Mouse (Mus musculus): ENCODE measurements around the gene Crls1.

Gene Crls1

DNA sequence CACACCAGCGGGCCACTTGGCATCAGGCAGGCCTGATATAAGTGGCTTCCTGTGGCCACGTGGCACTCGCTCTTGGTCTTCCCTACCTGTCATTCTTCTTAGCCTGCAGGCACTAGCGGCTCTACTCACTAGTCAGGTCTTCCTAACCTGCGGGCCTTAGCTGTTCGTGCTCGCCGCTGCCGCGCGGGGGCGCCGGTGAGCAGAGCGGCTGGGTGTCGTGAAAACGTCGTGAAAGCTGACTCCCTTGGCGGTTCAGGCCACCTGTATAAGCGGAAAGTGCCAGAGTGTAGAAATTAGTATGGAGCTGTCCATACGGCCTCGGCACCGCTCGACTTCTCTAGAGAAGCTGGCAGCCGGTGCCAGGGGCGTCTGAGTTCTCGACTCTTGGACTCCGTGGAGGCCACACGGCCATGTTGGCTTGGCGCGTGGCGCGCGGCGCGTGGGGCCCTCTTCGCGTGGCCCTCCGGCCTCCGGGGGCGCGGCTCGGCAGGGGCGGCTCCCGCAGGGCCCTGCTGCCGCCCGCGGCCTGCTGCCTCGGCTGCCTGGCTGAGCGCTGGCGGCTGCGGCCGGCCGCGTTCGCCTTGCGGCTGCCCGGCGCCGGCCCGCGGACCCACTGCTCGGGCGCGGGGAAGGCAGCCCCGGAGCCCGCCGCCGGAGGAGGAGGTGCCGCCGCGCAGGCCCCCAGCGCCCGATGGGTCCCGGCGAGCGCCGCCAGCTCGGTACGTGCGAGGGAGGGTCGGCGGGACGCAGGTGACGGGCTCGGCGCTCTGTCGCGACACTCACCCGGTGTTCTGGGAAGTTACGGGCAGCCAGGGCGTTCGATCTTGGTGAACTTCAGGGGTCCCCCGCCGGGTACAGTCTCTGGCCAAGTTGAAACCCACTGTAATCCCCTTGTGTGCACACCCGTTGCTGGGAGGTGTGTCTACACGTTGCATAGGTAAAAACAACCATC is at the start of gene Crls1:
Gene Crls1 (plus strand): TSS at position 260 of the 952 bp plus-strand sequence.
- DNase-seq (ENCODE audit: inconsistent age in 2 of 2, low spot score in 1 of 2): peak; percentile 97 to 100

GRCm38 (mm10) chr2:132802976-132803375 is 43.5 kb upstream of the Crls1 start:
- no peak for DNase-seq (ENCODE audit: inconsistent age in 2 of 2, low spot score in 1 of 2)

DNA sequence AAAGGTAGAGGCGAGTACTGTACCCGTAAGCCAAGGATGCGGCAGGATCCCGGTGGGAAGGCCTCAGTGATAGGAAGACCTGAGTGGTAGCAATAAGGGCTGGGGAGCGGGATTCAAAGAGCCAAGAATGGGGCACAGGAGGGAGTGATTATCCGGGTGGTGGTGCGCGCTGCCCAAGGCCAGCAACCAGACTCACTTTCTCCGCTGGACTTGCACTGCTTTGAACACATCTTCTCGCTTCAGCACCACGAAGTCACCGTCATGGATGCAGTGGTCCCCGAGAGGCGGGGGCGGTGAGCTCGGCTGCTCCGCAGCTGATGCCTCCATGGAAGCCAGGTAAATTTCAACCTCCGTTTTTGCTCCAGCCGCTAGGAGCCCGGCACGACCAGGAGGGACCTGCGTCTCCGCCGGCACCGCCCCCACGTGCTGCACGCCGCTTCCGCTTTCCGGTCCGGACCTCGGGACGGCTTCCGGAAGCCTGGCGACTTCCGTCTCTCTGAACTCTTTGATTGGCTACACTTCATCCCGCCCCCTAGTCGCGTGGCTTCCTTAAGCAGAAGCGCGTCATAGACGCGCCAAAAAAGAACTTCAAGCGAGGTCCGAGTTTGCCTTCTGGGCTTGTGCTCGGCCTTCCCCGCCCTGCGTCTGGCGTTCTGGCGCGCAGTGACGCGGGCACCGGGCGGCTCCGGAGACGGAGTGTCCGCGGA is 30.7 kb upstream of the Crls1 start, which contains the start of the genes Trmt6 and Mcm8:
Gene Trmt6 (minus strand): TSS at position 448 of the 707 bp plus-strand sequence.
Gene Mcm8 (plus strand): TSS at position 534 of the 707 bp plus-strand sequence.
- DNase-seq (ENCODE audit: inconsistent age in 2 of 2, low spot score in 1 of 2): peak; percentile 92 to 95

DNA sequence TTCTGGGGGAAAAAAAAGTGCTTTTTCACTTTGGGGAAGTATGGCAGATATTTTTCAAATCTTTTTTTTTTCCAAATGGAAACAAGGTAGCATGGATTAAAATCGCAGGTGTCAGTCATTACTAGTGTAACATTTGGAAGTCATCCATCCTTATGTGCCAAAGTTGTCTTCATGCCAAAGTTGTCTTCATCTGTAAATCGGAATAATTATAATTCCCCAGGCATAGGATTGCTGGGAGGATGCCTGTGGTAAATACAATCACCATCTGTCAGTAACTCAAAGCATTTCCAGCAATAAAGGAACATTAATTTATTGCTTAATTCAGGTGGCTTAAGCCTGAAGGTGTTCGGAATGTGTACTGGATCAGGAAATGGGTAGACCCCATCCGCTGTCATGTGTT is 5.4 kb upstream of the Crls1 start:
- DNase-seq (ENCODE audit: inconsistent age in 2 of 2, low spot score in 1 of 2): no peak

- DNase-seq (ENCODE audit: inconsistent age in 2 of 2, low spot score in 1 of 2): peak in 1 of 2 experiments; percentile 70
These were observed 1.1 kb downstream of the Crls1 start for GRCm38 (mm10) chr2:132847581-132847980.

DNA sequence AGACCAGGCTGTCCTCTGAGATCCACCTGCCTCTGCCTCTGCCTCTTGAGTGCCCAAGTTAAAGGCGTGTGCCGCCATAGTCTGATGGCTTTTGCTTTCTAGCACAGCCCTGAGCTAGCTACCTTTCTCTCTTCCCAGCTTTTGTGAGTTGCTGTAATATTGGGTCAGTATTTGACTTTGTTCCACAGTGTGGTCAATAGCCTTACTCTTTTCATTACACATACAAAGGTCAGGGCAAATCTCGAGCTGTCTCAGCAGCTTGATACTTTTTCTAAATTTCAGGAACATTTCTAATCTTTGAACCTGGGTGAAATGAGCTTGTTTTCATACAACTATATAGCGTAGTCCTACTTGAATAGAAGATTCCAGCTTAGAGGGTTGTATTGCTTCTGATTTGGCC is 1.9 kb downstream of the Crls1 start:
- DNase-seq (ENCODE audit: inconsistent age in 2 of 2, low spot score in 1 of 2): no peak

DNA sequence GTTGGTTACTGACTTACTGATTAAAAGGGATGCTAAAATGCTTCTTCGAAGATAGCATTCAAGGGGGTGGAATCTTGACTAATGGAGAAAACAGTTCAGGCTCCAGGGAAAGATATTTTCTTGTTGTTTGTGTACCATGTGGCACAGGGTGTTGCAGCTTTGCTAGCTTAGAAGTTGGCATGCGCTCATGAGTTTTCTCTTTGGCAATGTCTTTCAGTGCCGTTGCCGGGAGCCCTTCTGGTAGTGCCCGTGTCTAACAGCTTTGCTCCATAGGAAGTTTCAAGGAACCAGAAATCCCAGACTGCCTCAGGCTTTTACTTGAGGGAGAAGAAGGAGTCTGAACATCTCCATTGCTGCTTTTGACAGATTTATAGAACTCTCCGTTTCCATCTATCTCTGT is 2.7 kb downstream of the Crls1 start:
- peak in 1 of 2 experiments; percentile 51 for DNase-seq (ENCODE audit: inconsistent age in 2 of 2, low spot score in 1 of 2)

DNA sequence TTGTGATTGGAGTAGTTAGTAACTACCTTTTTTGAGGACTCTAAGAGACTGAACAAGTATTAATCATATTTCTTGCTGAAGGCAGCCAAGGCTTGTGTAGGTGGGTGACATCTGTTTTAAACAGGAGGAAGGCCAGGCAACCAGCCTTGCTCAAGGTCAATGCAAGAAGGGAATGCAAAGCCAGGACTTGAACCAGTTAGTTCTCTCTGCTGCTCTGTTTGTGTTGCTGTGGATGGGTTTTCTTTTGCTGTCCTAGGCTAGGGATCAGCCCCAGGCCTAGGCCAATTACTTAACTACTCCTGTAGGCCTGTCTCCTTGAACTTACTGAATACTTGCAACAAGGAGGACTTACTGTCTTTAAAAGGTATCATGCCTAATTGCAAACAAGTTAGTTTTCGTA is 6.6 kb downstream of the Crls1 start:
- DNase-seq (ENCODE audit: inconsistent age in 2 of 2, low spot score in 1 of 2): peak in 1 of 2 experiments; percentile 69

GRCm38 (mm10) chr2:132856333-132856732 is 9.9 kb downstream of the Crls1 start:
- DNase-seq (ENCODE audit: inconsistent age in 2 of 2, low spot score in 1 of 2): peak; percentile 39 to 72

DNA sequence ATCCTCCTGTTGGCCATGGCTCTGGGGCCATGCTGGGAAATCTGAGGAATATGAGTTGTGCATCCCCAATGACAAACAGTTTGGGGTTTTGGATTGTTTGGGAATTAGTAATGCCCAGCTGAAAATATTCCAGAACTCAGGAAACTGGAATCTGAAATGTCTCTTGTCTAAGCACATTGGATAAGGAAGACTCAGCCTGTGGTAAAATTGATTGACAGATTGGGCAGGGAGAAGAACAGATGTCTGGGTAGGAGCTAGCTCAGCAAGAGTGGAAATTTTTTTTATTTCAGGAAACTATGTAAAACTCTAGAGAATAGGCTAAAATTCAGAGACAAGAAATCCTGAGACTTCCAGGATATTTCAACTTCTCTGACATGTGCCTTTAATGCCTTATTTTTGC is 14.0 kb downstream of the Crls1 start:
- DNase-seq (ENCODE audit: inconsistent age in 2 of 2, low spot score in 1 of 2): no peak

DNA sequence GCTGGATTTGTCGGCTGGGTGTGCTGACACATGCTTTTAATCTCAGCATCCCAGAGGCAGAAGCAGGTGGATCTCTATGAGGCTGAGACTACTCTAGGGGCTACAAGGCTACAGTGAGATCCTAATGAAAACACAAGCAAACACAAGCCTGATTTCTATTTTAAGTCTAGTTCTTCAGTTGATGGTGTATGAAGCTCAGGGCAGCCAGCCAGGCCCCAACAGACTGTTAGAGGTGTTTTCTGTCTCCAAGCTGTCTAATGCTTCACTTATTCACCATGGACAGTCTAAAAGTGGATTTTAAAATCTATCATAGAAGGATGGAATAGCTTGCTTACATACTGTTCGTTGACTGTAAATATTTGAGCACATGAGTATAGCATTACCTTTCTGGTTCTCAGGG is 15.0 kb downstream of the Crls1 start:
- no peak for DNase-seq (ENCODE audit: inconsistent age in 2 of 2, low spot score in 1 of 2)

GRCm38 (mm10) chr2:132863325-132863724 is 16.9 kb downstream of the Crls1 start:
- DNase-seq (ENCODE audit: inconsistent age in 2 of 2, low spot score in 1 of 2): no peak

DNA sequence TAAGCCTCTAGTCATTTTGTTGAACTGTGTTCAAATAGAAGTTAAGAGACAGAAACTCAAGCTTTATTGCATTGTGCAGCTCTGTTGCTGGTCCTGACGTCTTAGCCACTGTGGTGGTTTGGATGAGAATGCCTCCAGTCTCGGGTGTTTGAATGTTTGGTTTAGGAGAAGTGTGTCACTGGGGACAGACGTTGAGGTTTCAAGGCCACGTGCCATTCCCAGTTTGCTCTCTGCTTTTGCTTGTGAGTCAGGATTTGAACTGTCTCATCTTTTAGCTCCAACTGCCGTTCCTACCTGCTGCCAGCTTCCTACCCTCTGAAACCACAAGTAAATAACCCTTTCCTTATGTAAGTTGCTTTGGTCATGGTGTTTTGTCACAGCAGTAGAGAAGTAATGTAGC is 21.1 kb downstream of the Crls1 start:
- DNase-seq (ENCODE audit: inconsistent age in 2 of 2, low spot score in 1 of 2): peak; percentile 68 to 82

DNA sequence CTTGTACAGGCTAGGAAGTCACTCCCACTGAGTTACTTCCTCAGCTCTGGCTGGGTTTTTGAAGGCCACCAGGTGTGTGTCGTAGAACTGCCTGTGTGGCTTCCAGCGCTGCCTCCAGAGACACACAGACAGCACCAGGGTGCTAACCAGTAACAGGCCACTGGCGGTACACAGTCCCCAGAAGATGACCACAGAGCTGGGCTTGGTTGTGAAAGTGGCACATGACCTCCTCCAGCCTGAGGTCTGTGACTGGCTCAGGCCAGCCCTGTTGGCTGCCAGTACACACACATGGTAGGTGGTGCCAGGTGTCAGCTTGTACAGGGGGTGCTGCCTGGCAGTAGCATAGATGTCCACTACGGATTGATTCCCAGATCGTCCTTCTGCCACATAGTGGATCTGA is 23.2 kb downstream of the Crls1 start:
- peak in 1 of 2 experiments; percentile 87 for DNase-seq (ENCODE audit: inconsistent age in 2 of 2, low spot score in 1 of 2)

DNA sequence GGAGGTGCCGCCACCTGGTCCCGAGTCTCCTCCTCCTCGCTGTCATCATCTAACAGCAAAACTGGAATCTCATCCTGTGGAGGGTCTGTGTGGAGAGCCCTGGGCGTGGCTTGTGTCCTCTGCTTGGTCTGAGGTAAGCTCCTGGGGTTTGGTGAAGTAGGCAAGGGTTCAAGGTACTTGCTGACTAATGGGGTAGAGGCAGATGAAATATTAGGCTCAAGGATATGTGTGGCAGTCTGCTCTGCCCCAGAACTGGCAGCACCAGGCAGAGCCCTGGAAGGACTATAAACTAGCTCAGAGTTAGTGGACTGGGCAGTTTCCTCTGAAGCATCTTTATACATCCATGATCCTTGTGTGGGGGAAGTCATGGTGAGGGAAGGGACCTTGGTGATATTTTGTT is 23.8 kb downstream of the Crls1 start:
- DNase-seq (ENCODE audit: inconsistent age in 2 of 2, low spot score in 1 of 2): peak; percentile 55 to 81

DNA sequence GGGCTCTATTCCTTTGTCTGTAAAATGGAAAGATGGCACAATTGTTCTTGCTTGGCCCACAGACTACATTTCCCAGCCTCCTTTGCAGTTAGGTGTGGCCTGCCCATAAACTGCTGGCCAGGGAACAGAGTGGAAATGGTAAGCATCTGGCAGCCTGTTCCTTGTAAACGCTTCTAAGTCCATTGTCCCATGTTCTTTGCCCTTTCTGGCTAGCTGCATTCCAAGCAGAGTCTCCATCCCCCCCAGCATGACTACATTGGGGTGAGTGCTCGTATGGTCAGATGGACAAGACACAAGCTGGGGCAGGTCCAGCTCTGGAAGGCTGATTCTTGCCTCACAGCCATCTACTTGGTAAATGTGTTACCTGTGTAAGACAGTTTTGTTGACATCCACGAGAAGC is 25.2 kb downstream of the Crls1 start:
- no peak for DNase-seq (ENCODE audit: inconsistent age in 2 of 2, low spot score in 1 of 2)

DNA sequence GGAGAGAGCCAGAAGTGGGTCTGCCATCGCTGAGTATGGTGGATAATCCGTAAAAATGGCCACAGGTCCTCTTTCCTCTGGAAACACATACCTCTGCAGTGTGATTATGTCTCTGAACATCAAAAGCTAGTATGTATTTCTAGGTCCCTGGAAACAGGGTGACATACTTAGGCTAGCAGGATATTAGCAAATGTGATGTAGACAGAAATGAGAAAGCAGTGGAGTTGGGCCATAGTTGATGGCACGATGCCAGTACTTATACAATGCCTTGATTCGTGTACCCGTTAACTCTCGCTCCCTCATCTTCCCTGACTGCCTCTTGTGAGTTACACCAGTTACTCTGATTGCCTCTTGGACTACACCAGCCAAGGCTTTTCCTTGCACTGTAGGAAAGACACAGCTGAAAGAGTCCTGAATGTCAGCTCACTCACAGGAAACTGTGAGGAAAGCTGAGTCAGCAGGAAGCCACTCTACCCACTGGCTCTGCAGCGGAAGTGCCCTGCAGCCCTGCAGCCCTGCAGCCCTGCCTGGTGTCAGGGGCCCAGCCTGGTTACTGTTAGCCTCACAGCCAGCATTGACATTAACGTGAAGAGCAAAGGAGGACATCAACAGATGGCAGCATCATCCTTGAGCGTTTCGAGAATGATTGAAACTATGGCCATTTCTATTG is 27.3 kb downstream of the Crls1 start:
- DNase-seq (ENCODE audit: inconsistent age in 2 of 2, low spot score in 1 of 2): no peak

DNA sequence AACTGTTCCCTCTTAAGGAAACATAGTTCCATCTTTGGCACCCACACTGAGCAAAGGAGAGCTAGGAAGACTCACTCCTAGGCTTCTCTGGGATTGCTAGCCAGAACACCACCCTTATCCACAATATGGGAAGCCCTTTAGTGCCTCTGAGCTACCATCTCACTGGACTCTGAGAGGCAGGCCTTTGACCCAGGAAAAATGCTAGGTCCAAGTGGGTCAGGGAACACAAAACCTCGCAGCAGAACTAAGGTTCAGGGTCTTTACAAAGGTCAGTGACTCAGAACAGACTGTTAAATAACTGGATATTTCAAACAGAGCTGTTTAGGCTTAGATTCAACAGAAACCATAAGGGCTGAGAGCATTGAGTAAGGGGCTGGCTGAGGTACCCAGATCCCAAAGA is 30.5 kb downstream of the Crls1 start:
- DNase-seq (ENCODE audit: inconsistent age in 2 of 2, low spot score in 1 of 2): peak; percentile 50 to 80

GRCm38 (mm10) chr2:132879261-132880044 is 33.0 kb downstream of the Crls1 start:
- peak; percentile 50 to 80 for DNase-seq (ENCODE audit: inconsistent age in 2 of 2, low spot score in 1 of 2)

- no peak for DNase-seq (ENCODE audit: inconsistent age in 2 of 2, low spot score in 1 of 2)
These were observed 34.6 kb downstream of the Crls1 start, which contains the start of gene Lrrn4 for GRCm38 (mm10) chr2:132880844-132881645. Gene Lrrn4, minus strand, starts transcription at chr2:132880891.
